Mouse (Mus musculus) MEL (cell line): ENCODE results near the gene Fmnl1. TPM values are rescaled to one million over a fixed set of nuclear protein-coding genes. Genes with fewer than 3 reads are reported as not detected.

ENCODE experiments used
- DNase-seq: peaks from one replicate; pipeline ENCODE4 v3.0.0; 2011; ENCODE audit warnings: low read depth, low spot score
- H3K27ac ChIP-seq: 2 replicates; pipeline ENCODE4 v1.5.1; 2012; ENCODE audit warnings: low read depth, mild to moderate bottlenecking, control low read depth, low read length, moderate library complexity; ENCODE audit not compliant: control insufficient read depth
- H3K27me3 ChIP-seq, 2 experiments: fragments of 150-350 bp in 1 of 2; sonication (generic) in 1 of 2; 2 replicates each; pipeline ENCODE4 v1.6.1; 2012; ENCODE audit warnings: low read length in 2 of 2, mild to moderate bottlenecking in 2 of 2, improper control_type of control experiment in 1 of 2, moderate library complexity in 1 of 2; ENCODE audit not compliant: insufficient read depth in 2 of 2, control insufficient read depth in 1 of 2
- H3K36me3 ChIP-seq, 2 experiments: 2 replicates each; pipeline ENCODE4 v1.6.1; 2012 to 2014; ENCODE audit warnings: low read length in 2 of 2, improper control_type of control experiment in 1 of 2, inconsistent platforms in 1 of 2, mild to moderate bottlenecking in 1 of 2; ENCODE audit not compliant: insufficient read depth in 2 of 2, control insufficient read depth in 1 of 2
- H3K4me1 ChIP-seq, 2 experiments: fragments of 150-350 bp in 1 of 2; sonication (generic) in 1 of 2; 2 replicates each; pipeline ENCODE4 v1.6.1; 2012; ENCODE audit warnings: low read length in 2 of 2, improper control_type of control experiment in 1 of 2, mild to moderate bottlenecking in 1 of 2; ENCODE audit not compliant: insufficient read depth in 2 of 2, control insufficient read depth in 1 of 2
- H3K4me3 ChIP-seq, 2 experiments: fragments of 150-350 bp in 1 of 2; sonication (generic) in 1 of 2; 2 replicates each; pipeline ENCODE4 v1.5.1; 2012; ENCODE audit warnings: low read depth in 2 of 2, low read length in 2 of 2, mild to moderate bottlenecking in 2 of 2, moderate library complexity in 2 of 2, control low read depth in 1 of 2, improper control_type of control experiment in 1 of 2; ENCODE audit not compliant: control insufficient read depth in 1 of 2, insufficient read depth in 1 of 2
- H3K79me2 ChIP-seq: 2 replicates; pipeline ENCODE4 v1.6.1; 2012; ENCODE audit warnings: mild to moderate bottlenecking, low read length, moderate library complexity; ENCODE audit not compliant: control insufficient read depth, poor library complexity, insufficient read depth
- H3K9ac ChIP-seq: 2 replicates; pipeline ENCODE4 v1.6.1; 2012; ENCODE audit warnings: low read depth, mild to moderate bottlenecking, control low read depth, low read length, moderate library complexity; ENCODE audit not compliant: control insufficient read depth, poor library complexity, severe bottlenecking
- H3K9me3 ChIP-seq: fragments of 150-350 bp; sonication (generic); replicated peaks from 2 replicates; pipeline ENCODE4 v1.6.1; 2012; ENCODE audit warnings: mild to moderate bottlenecking, low read length, improper control_type of control experiment, moderate library complexity; ENCODE audit not compliant: insufficient read depth
- BHLHE40 ChIP-seq: IDR thresholded peaks from 2 replicates; pipeline ENCODE4 v1.6.1; 2012; ENCODE audit warnings: low read depth, mild to moderate bottlenecking, inconsistent platforms, low read length, improper control_type of control experiment, borderline replicate concordance
- CHD2 ChIP-seq: IDR thresholded peaks from 2 replicates; pipeline ENCODE4 v1.6.1; 2011; ENCODE audit warnings: low read length, improper control_type of control experiment
- E2F4 ChIP-seq: IDR thresholded peaks from 2 replicates; pipeline ENCODE4 v1.6.1; 2011; ENCODE audit warnings: low read depth, low read length, improper control_type of control experiment, borderline replicate concordance
- ETS1 ChIP-seq: IDR thresholded peaks from 2 replicates; pipeline ENCODE4 v1.6.1; 2012; ENCODE audit warnings: low read depth, mild to moderate bottlenecking, inconsistent platforms, low read length, improper control_type of control experiment, moderate library complexity
- GABPA ChIP-seq: IDR thresholded peaks from 2 replicates; pipeline ENCODE4 v1.6.1; 2012; ENCODE audit warnings: low read depth, mild to moderate bottlenecking, inconsistent platforms, low read length, improper control_type of control experiment, moderate library complexity
- GATA1 ChIP-seq: IDR thresholded peaks from 2 replicates; pipeline ENCODE4 v1.6.1; 2011; ENCODE audit warnings: low read depth, low read length, improper control_type of control experiment
- HCFC1 ChIP-seq: IDR thresholded peaks from 2 replicates; pipeline ENCODE4 v1.6.1; 2012; ENCODE audit warnings: low read depth, mild to moderate bottlenecking, inconsistent platforms, low read length, improper control_type of control experiment, moderate library complexity
- JUND ChIP-seq: IDR thresholded peaks from 2 replicates; pipeline ENCODE4 v1.6.1; 2011; ENCODE audit warnings: low read depth, mild to moderate bottlenecking, improper control_type of control experiment, low read length
- KAT2A ChIP-seq: conservative IDR thresholded peaks from 2 replicates; pipeline ENCODE4 v1.6.1; 2012; ENCODE audit warnings: low read depth, low read length, improper control_type of control experiment, inconsistent platforms
- MAFK ChIP-seq: IDR thresholded peaks from 2 replicates; pipeline ENCODE4 v1.6.1; 2011; ENCODE audit warnings: low read depth, mild to moderate bottlenecking, low read length, improper control_type of control experiment, borderline replicate concordance
- MAZ ChIP-seq: IDR thresholded peaks from 2 replicates; pipeline ENCODE4 v1.6.1; 2012; ENCODE audit warnings: low read depth, mild to moderate bottlenecking, inconsistent platforms, low read length, improper control_type of control experiment
- MEF2A ChIP-seq: IDR thresholded peaks from 2 replicates; pipeline ENCODE4 v1.6.1; 2014; ENCODE audit warnings: low read depth, mild to moderate bottlenecking, inconsistent platforms, low read length, improper control_type of control experiment; ENCODE audit not compliant: poor library complexity, insufficient replicate concordance, severe bottlenecking; ENCODE audit errors: extremely low read depth
- MYB ChIP-seq: IDR thresholded peaks from 2 replicates; pipeline ENCODE4 v1.6.1; 2011; ENCODE audit warnings: mild to moderate bottlenecking, low read depth, low read length, improper control_type of control experiment
- MYC ChIP-seq: IDR thresholded peaks from 2 replicates; pipeline ENCODE4 v1.6.1; 2011; ENCODE audit warnings: low read depth, mild to moderate bottlenecking, low read length, improper control_type of control experiment, moderate library complexity
- NELFE ChIP-seq: IDR thresholded peaks from 2 replicates; pipeline ENCODE4 v1.6.1; 2011; ENCODE audit warnings: low read depth, low read length, improper control_type of control experiment
- POLR2A ChIP-seq, 2 experiments: IDR thresholded peaks; 2 replicates each; pipeline ENCODE4 v1.6.1; 2011 to 2012; ENCODE audit warnings: low read length in 2 of 2, mild to moderate bottlenecking in 2 of 2, control low read depth in 1 of 2, improper control_type of control experiment in 1 of 2, low read depth in 1 of 2, moderate library complexity in 1 of 2; ENCODE audit not compliant: control insufficient read depth in 1 of 2, insufficient read depth in 1 of 2, poor library complexity in 1 of 2
- RAD21 ChIP-seq: IDR thresholded peaks from 2 replicates; pipeline ENCODE4 v1.6.1; 2011; ENCODE audit warnings: mild to moderate bottlenecking, low read depth, low read length, improper control_type of control experiment
- RCOR1 ChIP-seq: IDR thresholded peaks from 2 replicates; pipeline ENCODE4 v1.6.1; 2012; ENCODE audit warnings: low read depth, mild to moderate bottlenecking, inconsistent platforms, low read length, improper control_type of control experiment
- SMC3 ChIP-seq: IDR thresholded peaks from 2 replicates; pipeline ENCODE4 v1.6.1; 2011; ENCODE audit warnings: low read depth, low read length, improper control_type of control experiment
- TAL1 ChIP-seq: IDR thresholded peaks from 2 replicates; pipeline ENCODE4 v1.6.1; 2012; ENCODE audit warnings: mild to moderate bottlenecking, inconsistent platforms, low read length, moderate library complexity, mixed read lengths
- TCF12 ChIP-seq: IDR thresholded peaks from 2 replicates; pipeline ENCODE4 v1.6.1; 2014; ENCODE audit warnings: low read depth, mild to moderate bottlenecking, inconsistent platforms, low read length, improper control_type of control experiment, moderate library complexity
- UBTF ChIP-seq: IDR thresholded peaks from 2 replicates; pipeline ENCODE4 v1.6.1; 2012; ENCODE audit warnings: low read depth, mild to moderate bottlenecking, inconsistent platforms, low read length, improper control_type of control experiment, moderate library complexity, borderline replicate concordance; ENCODE audit not compliant: insufficient read depth
- USF2 ChIP-seq, 2 experiments: IDR thresholded peaks; 2 replicates each; pipeline ENCODE4 v1.6.1; 2011 to 2012; ENCODE audit warnings: improper control_type of control experiment in 2 of 2, low read length in 2 of 2, borderline replicate concordance in 1 of 2, inconsistent platforms in 1 of 2, low read depth in 1 of 2, mild to moderate bottlenecking in 1 of 2; ENCODE audit not compliant: insufficient read depth in 1 of 2
- ZC3H11A ChIP-seq: IDR thresholded peaks from 2 replicates; pipeline ENCODE4 v1.6.1; 2012; ENCODE audit warnings: low read depth, mild to moderate bottlenecking, inconsistent platforms, low read length, improper control_type of control experiment
- ZMIZ1 ChIP-seq: IDR thresholded peaks from 2 replicates; pipeline ENCODE4 v1.6.1; 2012; ENCODE audit warnings: low read depth, mild to moderate bottlenecking, inconsistent platforms, low read length, improper control_type of control experiment, moderate library complexity
- ZNF384 ChIP-seq: IDR thresholded peaks from 2 replicates; pipeline ENCODE4 v1.6.1; 2012; ENCODE audit warnings: low read depth, mild to moderate bottlenecking, inconsistent platforms, low read length, improper control_type of control experiment
- polyA plus RNA-seq, 2 experiments: library from polyadenylated mRNA; stranded (reverse) in 1 of 2; unstranded in 1 of 2; fragments of >175 nt in 1 of 2; fragments of >200 nt in 1 of 2; gene quantifications; 2 replicates each; pipeline versions ENCODE4 v1.2.1 to v1.2.4; 2012; ENCODE audit warnings: low replicate concordance in 2 of 2, low read depth in 1 of 2; ENCODE audit not compliant: insufficient read length in 2 of 2, insufficient read depth in 1 of 2, missing spikeins in 1 of 2
- total RNA-seq: library from RNA; depleted of rRNA; stranded (reverse); fragments of 300-350 nt; gene quantifications from 2 replicates; pipeline ENCODE4 v1.2.3, GENCODE M21; 2012

Gene Fmnl1
- total and polyA plus RNA-seq, 3 experiments, result 1.7 to 17.2 TPM; not detected in 1

- H3K27me3 ChIP-seq, result no peaks in the 10 kb centered on the region
- H3K9ac ChIP-seq, result no peak overlapping the region
- no peak overlapping the region for H3K27ac ChIP-seq
- no peak for DNase-seq
- H3K4me1 ChIP-seq, result peaks cover 7 to 31% of the 10 kb centered on the region in 2 experiments; a peak in 3 of 4 replicates
- TF ChIP-seq CHD2, result no peak
- TF ChIP-seq KAT2A, result no peak
- no peak for TF ChIP-seq ZC3H11A
- TF ChIP-seq ZMIZ1, result no peak
- TF ChIP-seq SMC3, result no peak
- no peak for TF ChIP-seq E2F4
- TF ChIP-seq BHLHE40, result no peak
- TF ChIP-seq GATA1, result no peak
- no peak for TF ChIP-seq UBTF
- no peak for TF ChIP-seq JUND
- no peak for TF ChIP-seq GABPA
- no peak for TF ChIP-seq MYC
- no peak for TF ChIP-seq MAFK
- no peak for TF ChIP-seq NELFE
- no peak for TF ChIP-seq TAL1
- no peak for TF ChIP-seq POLR2A (IDR thresholded peaks at IDR 0.05; ENCODE audit: control insufficient read depth in 1 of 2, insufficient read depth in 1 of 2, low read depth in 1 of 2, low read length in 2 of 2, poor library complexity in 1 of 2)
- no peak for TF ChIP-seq MEF2A
- no peak for TF ChIP-seq USF2 (IDR thresholded peaks at IDR 0.05; ENCODE audit: borderline replicate concordance in 1 of 2, insufficient read depth in 1 of 2, low read depth in 1 of 2, low read length in 2 of 2)
- TF ChIP-seq MAZ, result no peak
- no peaks in the 10 kb centered on the region for H3K9me3 ChIP-seq
- no peak overlapping the region for H3K4me3 ChIP-seq
- peaks cover 0 to 16% of the 10 kb centered on the region in 2 experiments; a peak in 2 of 4 replicates for H3K36me3 ChIP-seq
- no peaks in the 10 kb centered on the region for H3K79me2 ChIP-seq
Measured at GRCm38 (mm10) chr11:103177216-103177615, 6.3 kb downstream of the Fmnl1 start.

DNA sequence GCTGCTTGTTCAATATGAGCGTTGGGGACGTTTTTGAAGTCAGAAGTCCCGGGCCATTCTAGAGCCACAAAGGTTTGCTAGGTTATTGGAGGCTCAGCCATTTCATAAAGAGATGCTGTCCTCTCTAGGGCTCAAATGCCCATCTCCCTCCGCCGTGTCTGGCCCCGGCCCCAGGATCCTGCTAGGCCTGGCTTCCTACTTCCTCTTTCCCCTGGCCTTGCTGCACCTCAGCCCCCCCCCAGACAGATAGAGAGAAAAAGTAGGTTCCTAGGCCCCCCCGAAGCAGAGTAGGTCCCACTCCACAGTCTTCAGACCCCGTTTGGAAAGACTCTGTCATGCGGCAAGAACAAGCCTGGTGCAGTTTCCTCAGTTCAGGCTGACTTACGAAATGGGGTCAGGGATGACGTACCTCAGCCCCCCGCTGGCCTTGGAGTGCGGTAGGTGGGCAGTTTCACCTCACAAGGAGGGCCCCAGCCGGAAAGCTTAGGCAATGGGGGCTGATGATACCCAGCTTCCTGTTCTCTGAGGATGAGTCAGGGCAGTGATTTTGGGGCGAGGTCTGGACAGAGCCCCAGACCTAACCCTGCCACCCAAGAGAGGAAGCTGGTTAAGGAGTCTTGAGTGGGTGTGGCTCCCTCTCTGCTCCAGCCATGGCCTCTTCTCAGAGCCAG lies 7.0 kb downstream of the Fmnl1 start:
- peaks cover 0 to 16% of the 10 kb centered on the region in 2 experiments; a peak in 2 of 4 replicates for H3K36me3 ChIP-seq
- H3K4me3 ChIP-seq, result no peak overlapping the region
- H3K9ac ChIP-seq, result no peak overlapping the region
- H3K27ac ChIP-seq, result no peak overlapping the region
- no peak for TF ChIP-seq RAD21
- no peak for TF ChIP-seq ETS1
- TF ChIP-seq CHD2, result no peak
- no peak for TF ChIP-seq HCFC1
- TF ChIP-seq ZMIZ1, result no peak
- no peak for TF ChIP-seq ZC3H11A
- TF ChIP-seq MEF2A, result no peak
- TF ChIP-seq MAFK, result no peak
- TF ChIP-seq SMC3, result no peak
- TF ChIP-seq RCOR1, result no peak
- TF ChIP-seq TAL1, result no peak
- no peak for TF ChIP-seq MYB
- no peak for TF ChIP-seq TCF12
- no peak for TF ChIP-seq USF2 (IDR thresholded peaks at IDR 0.05; ENCODE audit: borderline replicate concordance in 1 of 2, insufficient read depth in 1 of 2, low read depth in 1 of 2, low read length in 2 of 2)
- no peak for TF ChIP-seq ZNF384
- H3K79me2 ChIP-seq, result no peaks in the 10 kb centered on the region
- no peak for DNase-seq
- H3K4me1 ChIP-seq, result peaks cover 7 to 31% of the 10 kb centered on the region in 2 experiments; a peak in 3 of 4 replicates
- H3K27me3 ChIP-seq, result no peaks in the 10 kb centered on the region
- no peaks in the 10 kb centered on the region for H3K9me3 ChIP-seq
